In the genomic region with DNA sequence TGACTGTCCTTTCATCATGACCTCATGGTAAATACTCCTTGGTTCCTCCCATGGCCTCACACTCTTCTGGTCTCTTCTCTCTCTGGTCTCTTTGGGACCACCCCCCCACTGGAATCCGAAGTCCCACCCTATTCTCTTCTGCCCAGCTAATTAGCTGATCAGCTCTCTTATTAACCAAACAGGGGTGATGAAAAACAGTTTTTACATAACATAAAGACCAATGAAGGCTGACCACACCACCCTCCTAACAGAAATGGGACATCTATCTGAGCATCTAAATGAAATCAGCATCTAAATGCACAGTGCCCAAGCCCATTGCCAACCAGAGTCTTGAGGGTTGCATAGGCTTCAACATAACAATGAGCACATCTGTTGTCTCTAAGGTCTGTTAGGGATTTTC, we compare ENCODE assay signal across 32 mouse cellular contexts. TPM values are rescaled to one million over a fixed set of nuclear protein-coding genes. Genes with fewer than 3 reads are reported as not detected.
"Had no signal": no experiment of that assay in that cellular context is flagged by ENCODE, and none has a peak within 500 bp of the region (broad histone marks: within the 10 kb centered on the region; RNA-seq: fewer than 3 reads in every experiment).

No protein-coding gene starts in this region.

- H3K9me3 ChIP-seq: heart, embryonic 10.5 days; heart, embryonic 12.5 days; hindbrain, embryonic 13.5 days; hindbrain, embryonic 15.5 days; kidney, embryonic 15.5 days; limb, embryonic 13.5 days; limb, embryonic 15.5 days; liver, embryonic 12.5 days had no signal

- H3K9ac ChIP-seq: heart, embryonic 12.5 days; hindbrain, embryonic 13.5 days; hindbrain, embryonic 15.5 days; kidney, embryonic 15.5 days; limb, embryonic 13.5 days; limb, embryonic 15.5 days; liver, embryonic 12.5 days had no signal

- H3K4me3 ChIP-seq: gastrocnemius, adult 2 months; heart, embryonic 10.5 days; heart, embryonic 12.5 days; hindbrain, embryonic 13.5 days; hindbrain, embryonic 15.5 days; kidney, embryonic 15.5 days; limb, embryonic 13.5 days; limb, embryonic 15.5 days; liver, embryonic 12.5 days had no signal

- H3K27me3 ChIP-seq: heart, embryonic 12.5 days; hindbrain, embryonic 13.5 days; hindbrain, embryonic 15.5 days; kidney, embryonic 15.5 days; limb, embryonic 13.5 days; limb, embryonic 15.5 days had no signal

- H3K4me1 ChIP-seq: heart, embryonic 10.5 days; heart, embryonic 12.5 days; hindbrain, embryonic 13.5 days; hindbrain, embryonic 15.5 days; kidney, embryonic 15.5 days; limb, embryonic 13.5 days; limb, embryonic 15.5 days had no signal

- H3K27ac ChIP-seq: gastrocnemius, adult 2 months; heart, embryonic 10.5 days; hindbrain, embryonic 13.5 days; hindbrain, embryonic 15.5 days; hindbrain, postnatal 0 days; kidney, embryonic 15.5 days; kidney, postnatal 0 days; limb, embryonic 13.5 days; limb, embryonic 15.5 days; liver, embryonic 12.5 days had no signal

- DNase-seq: gastrocnemius, adult 2 months; gastrocnemius, postnatal 10 days; gastrocnemius, postnatal 25 days; heart, adult 18-20 months; heart, postnatal 10 days; kidney, adult 11 months; kidney, adult 2 months; kidney, adult 9 months; kidney, postnatal 14 days; kidney, postnatal 36 days; layer of hippocampus, adult 9-11 months; layer of hippocampus, postnatal 36 days; left cerebral cortex, postnatal 4 days had no signal

RNA-seq across cellular contexts. Expression of gene Rab25, which starts 23.8 kb away (rescaled TPM):
- total RNA-seq: gastrocnemius, adult 2 months; gastrocnemius, postnatal 10 days; gastrocnemius, postnatal 25 days; heart, adult 8-10 months; heart, postnatal 10 days; heart, postnatal 25 days; hematopoietic stem cell, adult 5-6 weeks; hindbrain, postnatal 0 days; layer of hippocampus, adult 18-20 months; layer of hippocampus, postnatal 14 days; left cerebral cortex, adult 18-20 months; left cerebral cortex, adult 8-10 months; left cerebral cortex, postnatal 10 days; left cerebral cortex, postnatal 25 days had no signal
- polyA plus RNA-seq: hindbrain, embryonic 13.5 days had no signal
